Mouse (Mus musculus) heart, adult 2 months (tissue): Measurements from ENCODE around the gene Tfb1m. TPM values are rescaled to one million over a fixed set of nuclear protein-coding genes. Genes with fewer than 3 reads are reported as not detected.

Experiments
- DNase-seq, 2 experiments: peaks; one replicate each; pipeline ENCODE4 v3.0.0; 2021
- H3K27ac ChIP-seq: fragments of 200-600 bp; 2 replicates; pipeline ENCODE4 v1.8.1; 2022
- H3K27me3 ChIP-seq: fragments of 200-500 bp; 2 replicates; pipeline ENCODE4 v1.6.1; 2012; ENCODE audit warnings: mild to moderate bottlenecking, low read length, inconsistent platforms, mixed read lengths; ENCODE audit not compliant: control insufficient read depth, insufficient read depth
- H3K36me3 ChIP-seq: fragments of 200-500 bp; 2 replicates; pipeline ENCODE4 v1.6.1; 2012; ENCODE audit warnings: low read length, inconsistent platforms; ENCODE audit not compliant: control insufficient read depth, insufficient read depth
- H3K4me1 ChIP-seq: fragments of 200-500 bp; 2 replicates; pipeline ENCODE4 v1.6.1; 2011; ENCODE audit warnings: low read length; ENCODE audit not compliant: control insufficient read depth, insufficient read depth
- H3K4me3 ChIP-seq: fragments of 200-600 bp; 2 replicates; pipeline ENCODE4 v1.8.1; 2022
- H3K79me2 ChIP-seq: fragments of 200-500 bp; replicated peaks from 2 replicates; pipeline ENCODE4 v1.6.1; 2012; ENCODE audit warnings: mild to moderate bottlenecking, inconsistent platforms, low read length, moderate library complexity, mixed read lengths; ENCODE audit not compliant: control insufficient read depth, insufficient read depth
- H3K9ac ChIP-seq: fragments of 200-500 bp; 2 replicates; pipeline ENCODE4 v1.6.1; 2012; ENCODE audit warnings: low read depth, mild to moderate bottlenecking, control low read depth, inconsistent platforms, low read length, mixed read lengths
- CTCF ChIP-seq: fragments of 200-600 bp; IDR thresholded peaks from 2 replicates; pipeline ENCODE4 v1.8.1; 2022; ENCODE audit warnings: antibody characterized with exemption, mild to moderate bottlenecking, moderate library complexity
- EP300 ChIP-seq: fragments of 200-500 bp; IDR thresholded peaks from 2 replicates; pipeline ENCODE4 v1.6.1; 2011; ENCODE audit warnings: low read depth, low read length, control low read depth; ENCODE audit not compliant: insufficient read depth
- POLR2A ChIP-seq: fragments of 200-500 bp; IDR thresholded peaks from 2 replicates; pipeline ENCODE4 v1.6.1; 2011; ENCODE audit warnings: mild to moderate bottlenecking, low read depth, low read length, control low read depth; ENCODE audit not compliant: insufficient read depth
- WGBS: fragments of 180-500 bp; shearing (Covaris S2); methylation state at CpG from one replicate; pipeline ENCODE4 v1.1.7; 2018; 5-methylcytosine and 5-hydroxymethylcytosine counted together
- intact Hi-C: fragments of 180-260 bp; cut with DNase I; formaldehyde crosslinking; loops from one replicate; pipeline ENCODE4 v1.15.1; 2025
- polyA plus RNA-seq: library from polyadenylated mRNA; depleted of rRNA; stranded (reverse); fragments of >200 nt; gene quantifications from 2 replicates; pipeline ENCODE4 v1.2.3, GENCODE M21; 2012
- total RNA-seq, 2 experiments: library from RNA; stranded (reverse); gene quantifications; 2 replicates each; pipeline ENCODE4 v1.2.3; 2021

Tfb1m gene
- total and polyA plus RNA-seq, 3 experiments: 4.8 to 11.0 (median 9.7) TPM

DNA sequence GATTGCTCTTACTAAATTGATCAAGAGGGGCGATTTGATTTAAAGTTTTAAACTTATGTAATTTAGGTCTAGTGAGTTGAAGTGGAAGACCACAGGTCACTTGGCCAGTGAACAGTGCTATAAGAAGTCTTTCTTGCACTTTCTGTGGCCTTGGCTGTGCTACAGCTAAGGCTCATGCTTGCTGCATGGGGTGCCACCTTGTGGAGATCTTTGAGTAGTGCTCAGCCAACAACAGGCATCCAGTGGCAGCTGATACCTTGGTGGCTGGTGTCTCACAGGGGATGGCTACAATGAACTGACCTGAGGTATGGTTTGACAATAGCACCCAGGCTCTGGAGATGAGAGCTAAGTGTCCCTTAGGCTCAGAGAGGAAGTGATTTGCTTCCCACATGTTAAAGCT lies 47.7 kb downstream of the Tfb1m start:
- H3K27ac ChIP-seq: no peak overlapping the region
- 13% methylated on average over 1 of the region's 1 CpGs for WGBS

DNA sequence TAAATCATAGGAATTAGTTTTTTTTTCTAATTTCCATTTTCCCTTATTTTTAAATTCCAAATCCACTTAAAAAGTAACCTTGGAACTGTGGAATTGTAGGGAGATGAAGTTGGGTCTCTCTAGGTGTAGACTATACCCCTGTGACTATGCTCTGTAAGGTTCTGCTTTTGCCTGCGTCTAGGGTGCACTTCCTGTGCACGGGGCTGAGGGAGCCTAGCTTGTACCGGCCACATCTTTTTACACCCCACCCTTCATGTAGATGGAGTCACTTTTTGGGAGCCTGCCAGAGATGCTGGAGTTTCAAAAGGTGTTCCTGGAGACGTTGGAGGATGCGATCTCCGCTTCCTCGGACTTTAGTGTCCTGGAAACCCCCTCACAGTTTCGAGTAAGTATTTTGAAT lies 51.1 kb downstream of the Tfb1m start:
- Histone ChIP-seq H3K27ac (no peak overlapping the region), H3K9ac (no peak overlapping the region), H3K36me3 (no peaks in the 10 kb centered on the region), H3K4me3 (no peak overlapping the region), H3K79me2 (no peaks in the 10 kb centered on the region), H3K27me3 (no peaks in the 10 kb centered on the region), H3K4me1 (no peaks in the 10 kb centered on the region)
- intact Hi-C loops: loop anchor here (5.0 kb wide), 1 partner anchor 234 kb away; no protein-coding TSS in a partner anchor
- 71% methylated on average over 8 of the region's 8 CpGs for WGBS
- no peak for DNase-seq
- TF ChIP-seq POLR2A (no peak), CTCF (no peak), EP300 (no peak)

More for the DNA sequence above, 47.7 kb downstream of the Tfb1m start:
- Histone ChIP-seq H3K4me1 (no peaks in the 10 kb centered on the region), H3K4me3 (no peak overlapping the region), H3K79me2 (no peaks in the 10 kb centered on the region), H3K9ac (no peak overlapping the region), H3K36me3 (no peaks in the 10 kb centered on the region), H3K27me3 (no peaks in the 10 kb centered on the region)
- intact Hi-C loops: loop anchor here (1.0 to 5.0 kb wide), 3 partner anchors 62 to 279 kb away; no protein-coding TSS in a partner anchor
- peak; percentile 42 to 58 for DNase-seq
- TF ChIP-seq POLR2A (no peak), CTCF (peak; percentile 89), EP300 (no peak)

DNA sequence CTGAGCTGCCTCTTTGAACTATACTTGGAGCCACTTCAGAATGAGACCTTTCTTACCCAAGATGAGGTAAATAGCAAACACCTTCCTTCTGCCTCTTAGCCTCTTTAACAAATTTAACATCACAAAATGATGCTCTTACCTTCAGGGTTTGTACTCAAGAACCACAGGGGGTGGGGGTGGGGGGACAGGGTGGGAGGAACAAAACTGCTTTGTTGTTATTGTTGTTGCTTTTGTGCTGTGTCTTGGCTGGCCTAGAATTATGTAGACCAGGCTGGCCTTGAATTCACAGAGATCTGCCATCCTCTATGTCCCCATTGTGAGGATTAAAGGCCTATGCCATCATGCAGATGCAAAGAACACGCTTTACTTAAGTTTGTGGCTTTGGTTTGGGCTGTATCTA lies 51.9 kb downstream of the Tfb1m start:
- Histone ChIP-seq H3K27me3 (no peaks in the 10 kb centered on the region), H3K79me2 (no peaks in the 10 kb centered on the region), H3K36me3 (no peaks in the 10 kb centered on the region), H3K27ac (no peak overlapping the region), H3K9ac (no peak overlapping the region), H3K4me3 (no peak overlapping the region), H3K4me1 (no peaks in the 10 kb centered on the region)
- TF ChIP-seq CTCF: no peak
- TF ChIP-seq POLR2A: no peak
- no peak for TF ChIP-seq EP300
- no peak for DNase-seq
- intact Hi-C loops: loop anchor here (5.0 kb wide), 1 partner anchor 233 kb away; no protein-coding TSS in a partner anchor
- 89% methylated on average over 1 of the region's 1 CpGs for WGBS

DNA sequence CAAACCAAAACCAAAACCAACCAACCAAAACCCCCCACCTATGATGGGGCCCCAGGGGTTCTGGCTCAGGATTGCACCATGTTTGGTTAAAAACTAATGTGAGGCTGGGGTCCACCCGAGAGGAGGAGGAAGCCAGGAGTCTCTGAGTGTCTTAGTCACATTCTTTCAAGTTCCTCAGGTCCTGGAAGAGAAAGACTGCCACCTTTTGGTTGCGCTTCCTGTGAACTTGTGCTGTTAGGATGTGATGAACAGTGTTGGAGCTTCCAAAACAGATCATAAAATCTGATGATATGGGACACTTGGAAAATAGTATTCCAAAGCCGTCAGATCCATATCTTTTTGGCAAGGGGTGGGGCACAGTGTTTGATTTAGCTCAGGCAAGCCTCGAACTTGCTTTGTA lies 56.6 kb downstream of the Tfb1m start:
- Histone ChIP-seq H3K4me3 (no peak overlapping the region), H3K79me2 (no peaks in the 10 kb centered on the region), H3K27ac (no peak overlapping the region), H3K9ac (no peak overlapping the region), H3K27me3 (no peaks in the 10 kb centered on the region), H3K36me3 (no peaks in the 10 kb centered on the region), H3K4me1 (no peaks in the 10 kb centered on the region)
- no peak for DNase-seq
- intact Hi-C loops: no loop called here
- TF ChIP-seq CTCF (no peak), POLR2A (no peak), EP300 (no peak)
- WGBS: 79% methylated on average over 4 of the region's 4 CpGs

DNA sequence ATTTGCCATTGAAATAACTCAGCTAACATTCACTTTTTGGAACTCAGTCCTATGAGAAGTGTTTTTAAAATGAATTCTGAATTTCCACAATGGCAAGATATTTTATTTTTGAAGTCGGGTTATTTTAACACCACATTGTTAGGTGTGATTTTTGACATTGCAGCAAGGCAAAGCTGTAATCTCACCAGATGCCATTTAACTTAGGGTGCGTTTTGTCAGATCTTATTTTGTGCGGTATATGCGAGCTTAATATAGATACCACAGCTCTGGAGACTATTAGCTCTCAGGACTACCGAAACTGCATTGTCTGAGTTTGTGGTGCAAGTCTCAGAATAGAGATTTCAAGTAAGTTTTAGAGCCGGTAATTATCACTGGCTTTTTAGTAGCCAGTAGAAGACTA lies 57.5 kb downstream of the Tfb1m start:
- no peaks in the 10 kb centered on the region for H3K36me3 ChIP-seq
- DNase-seq: no peak
- H3K27me3 ChIP-seq: no peaks in the 10 kb centered on the region
- no peak overlapping the region for H3K27ac ChIP-seq
- H3K4me3 ChIP-seq: no peak overlapping the region
- no peaks in the 10 kb centered on the region for H3K4me1 ChIP-seq
- H3K79me2 ChIP-seq: no peaks in the 10 kb centered on the region
- 88% methylated on average over 6 of the region's 6 CpGs for WGBS
- TF ChIP-seq POLR2A (no peak), EP300 (no peak), CTCF (no peak)
- no peak overlapping the region for H3K9ac ChIP-seq
- intact Hi-C loops: no loop called here

DNA sequence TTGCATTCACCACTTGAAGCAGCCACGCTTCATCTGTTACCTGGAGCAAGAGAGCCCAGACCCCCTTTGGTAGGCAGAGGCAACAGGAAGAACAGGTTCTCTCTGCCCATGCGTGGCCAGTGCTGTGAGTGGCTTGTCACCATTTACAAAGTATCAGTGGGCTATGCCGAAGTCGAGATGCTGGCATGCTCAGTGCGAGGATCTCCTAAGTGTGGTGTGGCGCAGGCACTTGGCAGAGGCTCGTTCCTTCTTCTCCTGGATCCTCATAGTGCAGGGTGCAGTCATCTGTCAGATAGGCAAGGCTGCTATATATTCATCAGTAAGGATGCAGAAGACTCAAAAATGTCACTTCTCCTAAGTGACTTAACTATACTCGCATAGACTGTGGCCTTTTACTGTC lies 58.1 kb downstream of the Tfb1m start:
- Histone ChIP-seq H3K79me2 (no peaks in the 10 kb centered on the region), H3K27ac (no peak overlapping the region), H3K4me3 (no peak overlapping the region), H3K27me3 (no peaks in the 10 kb centered on the region), H3K36me3 (no peaks in the 10 kb centered on the region), H3K4me1 (no peaks in the 10 kb centered on the region), H3K9ac (no peak overlapping the region)
- TF ChIP-seq CTCF: no peak
- no peak for TF ChIP-seq EP300
- TF ChIP-seq POLR2A: no peak
- 89% methylated on average over 8 of the region's 8 CpGs for WGBS
- intact Hi-C loops: no loop called here
- DNase-seq: no peak
